Mouse (Mus musculus) spleen, adult 12 weeks (tissue): ENCODE data around the gene Ddx28.

Source experiments
- DNase-seq: peaks from one replicate; pipeline ENCODE4 v3.0.0; 2022; ENCODE audit warnings: low spot score

Ddx28 gene

DNA sequence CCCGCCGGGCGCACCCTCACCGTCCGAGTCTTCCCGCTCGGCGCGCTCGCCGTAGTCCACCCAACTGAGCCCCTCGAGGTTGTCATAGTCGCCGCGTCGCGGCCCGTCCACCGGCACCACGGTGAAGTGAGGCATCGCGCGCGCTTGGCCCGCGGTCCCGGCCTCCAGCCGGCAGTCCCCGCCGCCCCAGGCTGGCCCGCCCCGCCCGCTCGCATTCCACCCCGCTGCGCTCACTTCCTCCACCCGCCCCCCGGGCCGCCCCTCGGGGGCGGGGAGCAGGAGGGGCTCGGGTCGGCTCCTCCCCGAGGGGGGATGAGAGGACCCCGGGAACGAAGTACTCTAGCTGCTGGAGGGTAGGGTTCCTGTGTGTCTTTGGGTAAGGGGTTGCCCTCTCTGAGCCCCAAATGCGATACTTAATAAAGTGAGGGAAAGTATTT lies 45.8 kb downstream of the Ddx28 start, which contains the start of gene Slc12a4:
Gene Slc12a4 (minus strand): TSS at position 193 of the 437 bp plus-strand sequence.
- DNase-seq, result peak; percentile 59

DNA sequence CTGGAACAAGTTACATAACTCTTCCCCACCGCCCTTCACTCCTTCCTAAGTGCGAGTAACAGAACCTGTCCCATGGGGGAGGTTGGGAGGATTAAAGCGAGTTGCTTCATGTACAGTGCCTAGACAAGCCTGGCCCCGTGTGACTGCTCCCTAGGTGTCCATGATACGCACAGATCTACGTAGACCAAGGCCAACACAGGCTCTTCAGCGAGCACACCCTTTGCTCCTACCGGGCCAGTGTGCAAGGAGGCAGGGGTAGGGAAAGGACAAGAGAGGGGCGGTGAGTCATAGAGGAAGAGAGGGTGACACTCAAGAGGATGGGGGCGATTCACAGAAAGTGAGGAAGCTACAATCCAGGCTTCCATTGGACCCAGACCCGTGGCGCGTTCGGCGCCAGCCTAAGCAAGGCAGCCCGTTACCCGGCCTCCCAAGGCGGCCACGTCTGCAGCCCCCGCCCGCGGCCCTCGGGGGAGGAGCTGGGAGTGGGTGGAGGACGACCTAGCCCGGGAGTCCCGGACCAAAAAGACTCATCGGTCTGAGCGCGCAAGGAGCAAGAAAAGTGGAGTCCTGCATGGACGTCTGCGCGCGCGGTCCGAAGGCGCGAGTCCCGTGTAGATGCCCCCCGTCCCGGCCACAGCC lies 46.3 kb downstream of the Ddx28 start:
- DNase-seq, result peak; percentile 38

DNA sequence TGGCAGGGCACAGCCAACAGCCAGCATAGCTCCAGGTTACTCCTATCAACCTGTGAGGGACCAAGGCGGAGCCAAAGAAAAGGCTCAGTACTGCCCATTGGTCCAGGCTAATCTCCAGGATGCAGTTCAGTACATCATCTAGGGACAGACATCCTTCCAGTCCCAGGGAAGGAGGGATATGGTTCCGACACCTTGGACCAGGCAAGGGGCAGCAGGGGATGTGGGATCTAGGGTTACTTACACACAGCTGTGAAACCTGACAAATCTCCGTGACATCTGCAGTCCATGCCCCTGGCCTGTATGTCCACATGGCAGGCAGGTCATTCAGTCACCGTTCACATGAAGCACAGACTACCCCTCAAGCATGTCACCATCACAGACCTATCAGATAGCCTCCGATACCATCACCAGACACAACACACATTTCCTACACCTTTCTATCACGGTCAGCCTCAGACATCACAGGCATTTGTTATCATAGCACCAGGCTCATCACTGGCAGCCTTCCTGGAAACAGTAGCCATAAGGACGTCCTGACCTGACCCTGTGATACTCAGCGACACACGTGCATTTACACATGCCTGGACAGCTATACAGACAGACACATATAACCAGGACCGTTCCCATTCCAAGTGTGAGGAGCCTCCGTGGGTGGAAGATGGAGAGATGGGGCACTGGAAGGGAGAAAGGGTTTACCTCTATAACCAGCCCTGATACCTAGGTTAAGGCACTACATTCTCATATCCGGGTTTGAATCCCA lies 47.0 kb downstream of the Ddx28 start:
- DNase-seq, result no peak

DNA sequence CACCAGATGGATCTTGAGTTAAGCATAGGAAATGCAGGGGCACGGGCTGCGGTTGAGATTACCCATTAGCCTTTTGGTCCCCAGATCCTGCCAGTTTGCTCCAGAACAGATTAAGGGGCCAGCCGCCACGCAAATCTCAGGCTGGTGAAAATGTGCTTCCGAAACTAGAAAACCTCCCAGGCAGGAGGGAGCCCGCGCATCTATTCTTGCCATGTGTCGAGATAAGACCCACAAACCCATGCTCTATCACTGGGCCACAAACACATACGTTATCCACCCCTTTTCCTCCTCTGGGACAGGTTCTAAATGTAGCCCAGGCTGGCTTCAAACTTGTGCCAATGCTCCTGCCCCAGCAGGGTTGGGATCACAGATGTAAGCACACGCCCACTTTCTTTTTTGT lies 50.1 kb downstream of the Ddx28 start:
- no peak for DNase-seq

DNA sequence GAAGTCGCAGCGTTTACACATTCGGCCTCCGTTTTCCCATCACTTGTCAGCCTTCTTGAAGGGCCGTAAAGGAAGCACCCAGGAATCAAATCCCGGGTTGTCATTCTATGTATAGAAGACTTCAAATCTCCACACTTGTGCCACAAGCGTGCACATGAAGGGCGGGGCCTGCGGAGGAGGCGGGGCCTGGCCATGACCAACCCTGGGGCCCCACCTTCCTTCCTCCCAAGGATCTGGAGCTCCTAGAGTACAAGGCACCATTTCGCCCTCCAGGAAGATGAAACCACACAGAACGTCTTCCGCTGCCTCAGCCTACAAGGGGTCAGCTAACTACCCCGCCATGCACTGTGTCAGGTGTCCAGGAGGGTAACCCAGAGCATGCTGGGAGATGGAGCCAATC lies 50.6 kb downstream of the Ddx28 start:
- no peak for DNase-seq
